Mouse (Mus musculus): Measurements from ENCODE around the gene Mrs2. TPM values are rescaled to one million over a fixed set of nuclear protein-coding genes. Genes with fewer than 3 reads are reported as not detected.
A peak's percentile ranks its signal among the peaks of the same experiment; 100 is the strongest.

The Mrs2 gene
- polyA plus RNA-seq (2012; rRNA removed): 23.9 and 27.3 TPM in 2 replicates

DNA sequence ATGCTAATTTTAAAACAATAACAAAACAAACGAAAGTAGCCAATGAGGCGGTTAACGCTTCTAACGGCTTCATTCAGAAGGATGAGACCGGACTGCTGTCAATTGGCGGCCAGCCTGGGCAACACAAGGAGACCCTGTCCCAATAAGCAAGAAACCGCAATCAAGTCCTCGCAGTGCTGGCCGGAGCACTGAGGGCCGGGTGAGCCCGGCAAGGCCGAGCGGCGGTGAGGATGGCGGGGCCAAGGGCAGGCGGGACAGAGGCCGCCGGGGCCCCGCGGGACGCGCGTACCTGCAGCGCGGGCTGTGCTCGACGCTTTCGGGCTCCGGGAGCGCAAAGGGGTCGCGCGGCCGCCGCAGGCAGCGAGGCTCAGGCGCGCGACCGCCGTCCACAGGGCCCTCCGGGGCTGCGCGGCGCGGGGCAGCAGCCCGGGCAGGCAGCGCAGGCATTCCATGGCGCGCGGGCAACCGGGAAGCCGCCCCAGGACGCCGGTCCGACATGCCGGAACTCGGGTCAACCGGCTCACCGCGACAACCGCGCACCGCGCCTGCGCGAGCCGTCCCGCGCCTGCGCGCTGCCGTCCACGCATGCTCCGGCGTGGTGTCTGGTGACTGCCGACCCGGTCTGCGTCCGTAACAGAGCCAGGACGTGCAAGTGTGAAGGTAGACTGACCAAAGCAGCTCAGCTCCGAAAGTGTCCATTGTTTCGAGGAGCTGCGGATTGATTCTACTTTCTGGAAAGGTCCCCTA lies at the start of gene Mrs2:
Mrs2 (minus strand) TSS at position 587 of the 747 bp plus-strand sequence.
- peaks cover 14% of the 10 kb centered on the region for H3K4me1 ChIP-seq (ENCODE audit: control insufficient read depth, insufficient read depth, low read length)
- TF ChIP-seq POLR2A (IDR thresholded peaks at IDR 0.05; ENCODE audit: low read depth, low read length): peak; percentile 93
- TF ChIP-seq CTCF (conservative IDR thresholded peaks at IDR 0.05; ENCODE audit: insufficient read depth, insufficient read length, low read depth, low read length): no peak
- WGBS: under 1% methylated on average over 84 of the region's 84 CpGs
- H3K36me3 ChIP-seq (ENCODE audit: control insufficient read depth, insufficient read depth, low read length): no peaks in the 10 kb centered on the region; the same call in 1 of the 2 replicates
- H3K4me3 ChIP-seq (ENCODE audit: insufficient read depth, low read depth, low read length): peak within 1 kb of the TSS; percentile 71
- peak within 1 kb of the TSS; percentile 73 for H3K27ac ChIP-seq (ENCODE audit: insufficient read depth, low read depth, low read length)
- H3K27me3 ChIP-seq (replicated peaks; ENCODE audit: control insufficient read depth, insufficient read depth, low read length): no peaks in the 10 kb centered on the region
- DNase-seq: peak; percentile 96

DNA sequence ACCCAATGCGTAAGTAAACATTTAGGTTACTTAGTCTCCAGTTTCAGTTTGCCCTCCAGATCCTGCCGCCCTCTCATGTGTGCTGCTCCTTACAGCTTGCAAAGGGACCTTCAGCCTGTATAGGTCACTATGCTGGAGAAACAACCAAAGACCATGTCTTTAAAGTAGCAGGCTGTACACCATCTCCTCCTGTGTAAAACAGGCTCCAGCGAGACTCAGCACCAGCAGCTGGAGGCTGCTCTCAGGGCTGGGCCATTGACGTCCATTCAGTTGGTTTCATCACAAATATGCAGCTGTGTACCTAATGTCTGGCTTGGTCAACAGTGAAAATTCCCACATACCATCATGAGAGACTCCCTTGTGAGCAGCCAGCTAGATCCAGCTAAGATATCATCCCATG lies 49.6 kb upstream of the Mrs2 start:
- DNase-seq: no peak
- Histone ChIP-seq H3K36me3 (ENCODE audit: control insufficient read depth, insufficient read depth, low read length) (no peaks in the 10 kb centered on the region), H3K27ac (ENCODE audit: insufficient read depth, low read depth, low read length) (no peak overlapping the region), H3K27me3 (replicated peaks; ENCODE audit: control insufficient read depth, insufficient read depth, low read length) (no peaks in the 10 kb centered on the region), H3K4me3 (ENCODE audit: insufficient read depth, low read depth, low read length) (no peak overlapping the region), H3K4me1 (ENCODE audit: control insufficient read depth, insufficient read depth, low read length) (no peaks in the 10 kb centered on the region)
- TF ChIP-seq CTCF (conservative IDR thresholded peaks at IDR 0.05; ENCODE audit: insufficient read depth, insufficient read length, low read depth, low read length) (no peak), POLR2A (IDR thresholded peaks at IDR 0.05; ENCODE audit: low read depth, low read length) (no peak)
- WGBS: 79% methylated on average over 4 of the region's 4 CpGs

DNA sequence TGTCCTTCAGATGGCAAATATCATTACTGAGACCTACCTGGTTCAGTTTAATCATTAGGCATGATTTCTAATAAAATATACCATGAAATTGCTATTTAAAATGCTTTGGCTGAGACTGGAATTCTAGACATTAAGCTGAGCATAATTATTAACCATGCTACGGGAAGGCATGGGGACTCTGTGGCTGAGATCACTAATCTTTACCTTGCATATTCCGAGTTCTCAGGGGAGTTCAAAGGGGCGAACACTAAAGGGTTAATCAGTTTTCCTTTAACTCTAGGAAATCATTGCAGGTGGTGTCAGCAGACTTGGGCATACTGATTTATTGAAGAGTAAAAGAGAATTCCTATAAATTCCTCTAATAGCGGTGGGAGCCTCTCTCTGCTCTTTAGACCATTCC lies 47.0 kb upstream of the Mrs2 start:
- H3K36me3 ChIP-seq (ENCODE audit: control insufficient read depth, insufficient read depth, low read length): no peaks in the 10 kb centered on the region
- WGBS: 49% methylated on average over 4 of the region's 4 CpGs
- H3K4me1 ChIP-seq (ENCODE audit: control insufficient read depth, insufficient read depth, low read length): no peaks in the 10 kb centered on the region
- DNase-seq: no peak
- H3K27ac ChIP-seq (ENCODE audit: insufficient read depth, low read depth, low read length): no peak overlapping the region
- no peaks in the 10 kb centered on the region for H3K27me3 ChIP-seq (replicated peaks; ENCODE audit: control insufficient read depth, insufficient read depth, low read length)
- TF ChIP-seq POLR2A (IDR thresholded peaks at IDR 0.05; ENCODE audit: low read depth, low read length) (no peak), CTCF (conservative IDR thresholded peaks at IDR 0.05; ENCODE audit: insufficient read depth, insufficient read length, low read depth, low read length) (no peak)
- H3K4me3 ChIP-seq (ENCODE audit: insufficient read depth, low read depth, low read length): no peak overlapping the region

DNA sequence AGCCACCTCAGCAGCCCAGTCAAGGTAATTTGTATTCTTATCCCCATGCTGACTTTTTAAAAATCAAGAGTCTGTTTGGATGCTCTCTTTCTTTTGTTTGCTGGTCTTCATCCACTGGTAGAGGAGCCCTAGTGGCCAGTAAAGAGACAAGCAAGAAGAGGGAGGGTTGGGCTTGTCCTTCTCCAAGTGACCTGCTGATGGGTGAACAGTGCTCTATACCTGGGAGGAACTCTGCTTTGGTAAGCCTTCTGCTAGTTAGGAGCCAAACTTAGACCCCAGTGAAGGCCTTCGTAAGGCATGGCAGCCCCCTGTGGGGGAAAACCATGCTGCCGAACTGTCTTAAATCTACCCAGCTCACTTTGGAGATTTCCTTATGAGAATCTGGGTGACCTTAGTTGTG lies 46.5 kb upstream of the Mrs2 start:
- no peaks in the 10 kb centered on the region for H3K36me3 ChIP-seq (ENCODE audit: control insufficient read depth, insufficient read depth, low read length)
- no peak for DNase-seq
- no peaks in the 10 kb centered on the region for H3K4me1 ChIP-seq (ENCODE audit: control insufficient read depth, insufficient read depth, low read length)
- no peaks in the 10 kb centered on the region for H3K27me3 ChIP-seq (replicated peaks; ENCODE audit: control insufficient read depth, insufficient read depth, low read length)
- H3K4me3 ChIP-seq (ENCODE audit: insufficient read depth, low read depth, low read length): no peak overlapping the region
- WGBS: 90% methylated on average over 2 of the region's 2 CpGs
- TF ChIP-seq POLR2A (IDR thresholded peaks at IDR 0.05; ENCODE audit: low read depth, low read length) (no peak), CTCF (conservative IDR thresholded peaks at IDR 0.05; ENCODE audit: insufficient read depth, insufficient read length, low read depth, low read length) (no peak)
- H3K27ac ChIP-seq (ENCODE audit: insufficient read depth, low read depth, low read length): no peak overlapping the region

DNA sequence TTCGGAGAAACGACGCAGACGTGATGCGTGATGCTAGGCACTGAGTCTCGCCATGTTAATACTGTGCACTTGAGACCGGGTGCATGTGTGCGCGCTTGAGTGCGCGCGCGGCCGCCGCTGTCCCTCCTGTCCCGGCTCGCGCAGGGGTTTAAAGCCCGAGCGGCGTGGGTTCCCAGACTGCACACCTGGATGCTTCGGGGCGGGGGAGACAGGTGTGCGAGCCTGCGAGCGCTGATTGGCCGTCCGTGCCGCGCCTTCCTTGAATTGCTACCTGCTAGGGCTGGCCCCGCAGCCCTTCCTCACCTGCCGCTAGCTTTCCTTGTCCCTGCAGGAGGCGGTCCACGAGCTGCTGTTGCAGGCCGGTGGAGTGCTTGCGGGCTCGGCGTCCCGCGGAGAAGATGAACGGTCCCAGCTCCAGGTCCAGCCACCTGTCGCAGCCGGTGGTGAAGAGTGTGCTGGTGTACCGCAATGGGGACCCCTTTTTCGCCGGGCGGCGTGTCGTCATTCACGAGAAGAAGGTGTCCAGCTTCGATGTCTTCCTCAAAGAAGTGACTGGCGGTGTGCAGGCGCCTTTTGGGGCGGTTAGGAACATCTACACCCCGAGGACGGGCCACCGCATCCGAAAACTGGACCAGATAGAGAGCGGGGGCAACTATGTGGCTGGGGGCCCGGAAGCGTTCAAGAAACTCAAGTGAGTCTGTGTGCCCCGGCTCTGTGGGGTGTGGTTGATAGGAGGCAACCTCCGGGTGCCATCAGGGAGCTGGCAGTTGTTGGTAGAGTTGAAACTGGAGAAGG lies 35.9 kb upstream of the Mrs2 start, which contains the start of gene Dcdc2a:
Dcdc2a (plus strand) TSS at position 132 of the 795 bp plus-strand sequence.
- 4% methylated on average over 63 of the region's 63 CpGs for WGBS
- peak; percentile 67 for DNase-seq
- TF ChIP-seq CTCF (conservative IDR thresholded peaks at IDR 0.05; ENCODE audit: insufficient read depth, insufficient read length, low read depth, low read length): no peak
- TF ChIP-seq POLR2A (IDR thresholded peaks at IDR 0.05; ENCODE audit: low read depth, low read length): no peak
- H3K4me1 ChIP-seq (ENCODE audit: control insufficient read depth, insufficient read depth, low read length): no peaks in the 10 kb centered on the region
- no peak within 1 kb of the TSS for H3K27ac ChIP-seq (ENCODE audit: insufficient read depth, low read depth, low read length)
- H3K27me3 ChIP-seq (replicated peaks; ENCODE audit: control insufficient read depth, insufficient read depth, low read length): no peaks in the 10 kb centered on the region
- no peaks in the 10 kb centered on the region for H3K36me3 ChIP-seq (ENCODE audit: control insufficient read depth, insufficient read depth, low read length)
- peak within 1 kb of the TSS; percentile 46 for H3K4me3 ChIP-seq (ENCODE audit: insufficient read depth, low read depth, low read length)

DNA sequence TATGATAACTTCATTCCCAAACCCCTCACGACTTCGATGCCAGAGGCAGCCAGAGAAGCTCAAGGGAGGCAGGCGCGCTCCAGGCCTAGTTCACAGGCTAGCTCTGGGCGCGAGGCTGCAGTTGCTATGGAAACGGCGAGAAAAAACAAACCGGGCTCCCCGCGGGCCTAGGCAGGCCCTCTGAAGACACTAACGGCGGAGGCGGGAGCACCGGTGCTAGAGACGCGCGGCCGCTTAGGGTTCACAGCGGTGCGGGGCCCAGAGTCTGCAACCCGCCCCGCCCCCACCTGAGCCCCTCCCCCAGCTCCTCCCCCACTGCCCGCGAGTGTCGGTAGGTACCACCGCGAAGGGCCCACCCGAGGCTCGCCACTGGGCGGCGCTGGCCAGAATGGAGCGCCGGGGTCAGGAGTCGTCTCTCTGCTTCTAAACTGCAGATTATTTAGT lies 35.0 kb upstream of the Mrs2 start:
- Histone ChIP-seq H3K4me1 (ENCODE audit: control insufficient read depth, insufficient read depth, low read length) (no peaks in the 10 kb centered on the region), H3K27ac (ENCODE audit: insufficient read depth, low read depth, low read length) (no peak overlapping the region), H3K4me3 (ENCODE audit: insufficient read depth, low read depth, low read length) (peak overlapping the region; percentile 46), H3K36me3 (ENCODE audit: control insufficient read depth, insufficient read depth, low read length) (no peaks in the 10 kb centered on the region), H3K27me3 (replicated peaks; ENCODE audit: control insufficient read depth, insufficient read depth, low read length) (no peaks in the 10 kb centered on the region)
- under 1% methylated on average over 35 of the region's 35 CpGs for WGBS
- TF ChIP-seq CTCF (conservative IDR thresholded peaks at IDR 0.05; ENCODE audit: insufficient read depth, insufficient read length, low read depth, low read length): peak; percentile 25; the same call in 1 of the 2 replicates
- TF ChIP-seq POLR2A (IDR thresholded peaks at IDR 0.05; ENCODE audit: low read depth, low read length): no peak
- peak; percentile 72 for DNase-seq

DNA sequence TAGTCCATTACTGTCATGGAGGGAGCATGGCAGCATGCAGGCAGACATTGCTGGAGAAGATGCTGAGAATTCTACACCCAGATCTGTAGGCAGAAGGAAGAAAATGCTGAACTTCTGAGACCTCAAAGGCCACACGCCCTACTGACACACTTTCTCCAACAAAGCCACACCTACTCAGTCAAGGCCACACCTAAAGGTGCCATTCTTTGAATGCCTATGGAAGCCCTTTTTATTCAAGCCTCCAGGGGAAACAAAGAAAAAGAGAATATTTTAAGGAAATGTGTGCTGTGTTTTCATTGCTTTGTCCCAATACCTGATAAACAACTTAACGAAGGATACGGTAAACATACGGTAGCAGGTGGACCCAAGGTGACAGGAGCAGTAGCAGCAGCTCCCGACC lies 32.5 kb upstream of the Mrs2 start:
- H3K4me1 ChIP-seq (ENCODE audit: control insufficient read depth, insufficient read depth, low read length): no peaks in the 10 kb centered on the region
- no peaks in the 10 kb centered on the region for H3K27me3 ChIP-seq (replicated peaks; ENCODE audit: control insufficient read depth, insufficient read depth, low read length)
- H3K27ac ChIP-seq (ENCODE audit: insufficient read depth, low read depth, low read length): no peak overlapping the region
- no peak overlapping the region for H3K4me3 ChIP-seq (ENCODE audit: insufficient read depth, low read depth, low read length)
- H3K36me3 ChIP-seq (ENCODE audit: control insufficient read depth, insufficient read depth, low read length): no peaks in the 10 kb centered on the region
- DNase-seq: no peak
- WGBS: 90% methylated on average over 5 of the region's 5 CpGs
- TF ChIP-seq POLR2A (IDR thresholded peaks at IDR 0.05; ENCODE audit: low read depth, low read length): no peak
- TF ChIP-seq CTCF (conservative IDR thresholded peaks at IDR 0.05; ENCODE audit: insufficient read depth, insufficient read length, low read depth, low read length): no peak
